Mouse (Mus musculus) kidney, embryonic 15.5 days (tissue): Measurements from ENCODE around the gene Fam120a. TPM values are rescaled to one million over a fixed set of nuclear protein-coding genes. Genes with fewer than 3 reads are reported as not detected.
A peak's percentile ranks its signal among the peaks of the same experiment; 100 is the strongest.

Source experiments
- ATAC-seq: fragments of 200-750 bp; cut with Nextera tagmentation; replicated peaks from 2 replicates; pipeline ENCODE4 v1.8.0; 2017; ENCODE audit warnings: moderate TSS enrichment; ENCODE audit not compliant: low FRiP score
- H3K27ac ChIP-seq: fragments of 300-500 bp; sonication (generic); 2 replicates; pipeline ENCODE4 v1.5.1; 2015; ENCODE audit warnings: mild to moderate bottlenecking, inconsistent platforms
- H3K27me3 ChIP-seq: fragments of 300-500 bp; sonication (generic); 2 replicates; pipeline ENCODE4 v1.6.1; 2015; ENCODE audit warnings: inconsistent platforms
- H3K36me3 ChIP-seq: fragments of 300-500 bp; sonication (generic); 2 replicates; pipeline ENCODE4 v1.6.1; 2015; ENCODE audit warnings: inconsistent platforms
- H3K4me1 ChIP-seq: fragments of 300-500 bp; sonication (generic); 2 replicates; pipeline ENCODE4 v1.6.1; 2015; ENCODE audit warnings: inconsistent platforms
- H3K4me2 ChIP-seq: fragments of 300-500 bp; sonication (generic); 2 replicates; pipeline ENCODE4 v1.6.1; 2015; ENCODE audit warnings: moderate library complexity, mild to moderate bottlenecking, inconsistent platforms
- H3K4me3 ChIP-seq: fragments of 300-500 bp; sonication (generic); replicated peaks from 2 replicates; pipeline ENCODE4 v1.5.1; 2015; ENCODE audit warnings: mild to moderate bottlenecking, inconsistent platforms
- H3K9ac ChIP-seq: fragments of 300-500 bp; sonication (generic); 2 replicates; pipeline ENCODE4 v1.6.1; 2015; ENCODE audit warnings: mild to moderate bottlenecking, inconsistent platforms
- H3K9me3 ChIP-seq: fragments of 300-500 bp; sonication (generic); replicated peaks from 2 replicates; pipeline ENCODE4 v1.6.1; 2016; ENCODE audit warnings: inconsistent platforms
- WGBS: fragments of 180-500 bp; shearing (Covaris S2); methylation state at CpG from one replicate; pipeline ENCODE4 v1.1.7; 2015; ENCODE audit warnings: mixed read lengths; 5-methylcytosine and 5-hydroxymethylcytosine counted together
- polyA plus RNA-seq: library from polyadenylated mRNA; unstranded; fragments of >200 nt; fragmentation: Nextera tagmentation; extraction: Ambion mirVana; gene quantifications from 2 replicates; pipeline ENCODE4 v1.2.1, GENCODE M21; 2015

Gene Fam120a
- polyA plus RNA-seq: 24.4 and 25.5 TPM in 2 replicates

DNA sequence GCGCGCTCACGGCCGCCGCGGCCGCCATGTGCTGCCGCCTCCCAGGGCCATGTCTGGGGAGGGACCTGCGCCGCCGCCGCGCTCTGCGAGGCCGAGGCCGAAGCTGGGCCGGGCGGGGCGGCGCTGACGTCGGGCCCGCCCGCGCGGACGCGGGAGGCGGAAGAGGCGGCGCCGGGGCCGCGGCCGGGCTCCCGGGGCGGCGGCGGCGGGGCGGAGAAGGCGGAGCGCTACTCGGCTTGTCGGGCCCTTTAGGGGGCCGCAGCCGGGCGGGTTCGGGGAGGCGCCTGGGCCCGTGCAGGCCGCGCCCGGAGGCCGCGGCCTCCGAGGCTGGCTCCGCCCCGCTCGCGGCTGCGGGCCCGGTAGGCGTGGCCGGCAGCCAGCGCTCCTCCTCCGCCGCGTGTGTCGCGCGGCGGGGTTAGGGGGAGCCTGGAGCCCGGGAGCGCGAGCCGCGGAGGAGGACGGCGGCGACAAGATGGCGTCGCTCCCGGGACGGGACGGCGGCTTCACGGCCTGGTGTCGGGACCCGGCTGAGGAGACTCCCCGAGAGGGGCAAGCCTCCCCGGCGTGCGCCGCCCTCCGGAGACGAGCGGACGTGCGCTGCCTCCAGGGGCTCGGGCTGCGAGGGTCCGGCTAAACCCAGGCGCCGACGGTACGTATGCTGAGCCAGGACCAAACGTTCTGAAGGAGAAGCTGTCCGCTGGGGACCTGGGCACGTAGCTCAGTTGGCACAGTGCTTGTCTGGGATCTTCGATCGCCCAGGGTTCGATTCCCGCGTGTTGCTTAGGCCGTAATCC is at the start of gene Fam120a:
Gene Fam120a (minus strand): TSS at position 62 of the 794 bp plus-strand sequence.
- peaks cover 61% of the 10 kb centered on the region for H3K4me1 ChIP-seq
- under 1% methylated on average over 91 of the region's 116 CpGs for WGBS
- H3K27ac ChIP-seq: peak within 1 kb of the TSS; percentile 99
- H3K9ac ChIP-seq: peak within 1 kb of the TSS; percentile 94
- H3K4me3 ChIP-seq: peak within 1 kb of the TSS; percentile 96
- no peaks in the 10 kb centered on the region for H3K9me3 ChIP-seq
- no peaks in the 10 kb centered on the region for H3K27me3 ChIP-seq
- peak within 1 kb of the TSS; percentile 91 for H3K4me2 ChIP-seq
- 0 out of 2 replicates have a peak, but pooled peaks cover 8% of the 10 kb centered on the region for H3K36me3 ChIP-seq
- peak; percentile 91 for ATAC-seq

- Histone ChIP-seq H3K27ac (no peak overlapping the region), H3K4me3 (no peak overlapping the region), H3K9ac (no peak overlapping the region), H3K4me2 (no peak overlapping the region), H3K4me1 (peaks cover 24% of the 10 kb centered on the region), H3K9me3 (0 out of 2 replicates have a peak, but pooled peaks cover 7% of the 10 kb centered on the region), H3K36me3 (no peaks in the 10 kb centered on the region), H3K27me3 (no peaks in the 10 kb centered on the region)
- 90% methylated on average over 1 of the region's 1 CpGs for WGBS
- no peak for ATAC-seq
Measured at GRCm38 (mm10) chr13:49017375-49017774, 49.6 kb upstream of the Fam120a start.

- Histone ChIP-seq H3K27me3 (no peaks in the 10 kb centered on the region), H3K36me3 (no peaks in the 10 kb centered on the region), H3K27ac (peak overlapping the region; percentile 88), H3K4me3 (peak overlapping the region; percentile 31), H3K4me2 (peak overlapping the region; percentile 60), H3K9me3 (0 out of 2 replicates have a peak, but pooled peaks cover 7% of the 10 kb centered on the region), H3K9ac (no peak overlapping the region), H3K4me1 (peaks cover 24% of the 10 kb centered on the region)
- 5% methylated on average over 16 of the region's 16 CpGs for WGBS
- peak; percentile 90 for ATAC-seq
Measured at GRCm38 (mm10) chr13:49016311-49016761, 48.5 kb upstream of the Fam120a start.

DNA sequence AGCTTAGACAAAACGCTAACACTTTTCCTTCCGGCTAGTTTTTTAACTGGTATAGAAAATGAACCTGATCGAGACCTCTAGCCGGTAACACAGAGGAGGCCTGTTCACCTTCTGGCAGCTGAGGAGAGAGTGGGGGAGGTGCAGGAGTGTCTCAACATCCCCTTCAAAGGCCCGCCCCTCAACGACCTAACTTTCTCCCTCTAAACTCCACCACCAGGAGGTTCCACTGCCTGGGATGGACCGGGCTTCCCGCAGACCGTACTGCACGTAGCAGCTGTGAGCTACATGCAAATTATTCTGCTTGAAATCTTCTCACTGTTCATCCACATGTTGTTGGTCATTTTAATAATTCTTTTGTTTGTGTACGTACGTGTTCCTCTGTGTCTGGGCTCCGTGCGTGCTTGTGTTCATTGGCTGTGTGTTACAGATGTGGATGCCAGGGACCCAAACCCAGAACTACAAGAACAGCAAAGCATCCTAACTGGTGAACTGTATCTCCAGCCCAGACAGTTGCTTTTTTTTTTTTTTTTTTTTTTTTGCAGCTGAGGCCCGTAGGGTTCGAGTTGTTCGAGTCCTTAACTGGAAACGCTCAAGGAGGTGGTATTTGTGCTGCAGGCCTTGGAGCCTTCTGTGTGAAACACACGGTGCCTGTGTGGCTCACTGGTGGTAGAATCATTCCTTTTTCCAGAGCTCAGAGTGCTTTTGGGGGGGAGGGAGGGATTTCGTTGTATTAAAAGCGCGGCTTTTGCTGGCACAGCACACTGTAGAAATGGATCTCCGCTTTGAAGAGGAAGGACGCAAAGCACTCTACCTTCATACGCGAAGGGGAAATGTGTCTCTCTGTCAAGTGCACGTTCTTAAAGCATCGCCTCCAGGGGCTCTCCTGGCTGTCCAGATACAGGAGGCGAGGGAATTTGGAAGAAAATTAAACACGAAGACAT is 47.8 kb upstream of the Fam120a start:
- H3K27me3 ChIP-seq: no peaks in the 10 kb centered on the region
- no peaks in the 10 kb centered on the region for H3K36me3 ChIP-seq
- peak; percentile 52; the same call in 1 of the 2 replicates for ATAC-seq
- H3K4me1 ChIP-seq: peaks cover 22% of the 10 kb centered on the region
- H3K4me3 ChIP-seq: peak overlapping the region; percentile 31
- H3K9me3 ChIP-seq: 0 out of 2 replicates have a peak, but pooled peaks cover 7% of the 10 kb centered on the region
- H3K4me2 ChIP-seq: peak overlapping the region; percentile 60
- no peak overlapping the region for H3K9ac ChIP-seq
- H3K27ac ChIP-seq: peak overlapping the region; percentile 88
- 4% methylated on average over 30 of the region's 30 CpGs for WGBS

- no peak overlapping the region for H3K9ac ChIP-seq
- H3K4me3 ChIP-seq: no peak overlapping the region
- peaks cover 17% of the 10 kb centered on the region for H3K4me1 ChIP-seq
- H3K4me2 ChIP-seq: no peak overlapping the region
- H3K36me3 ChIP-seq: no peaks in the 10 kb centered on the region
- H3K27me3 ChIP-seq: no peaks in the 10 kb centered on the region
- H3K9me3 ChIP-seq: 0 out of 2 replicates have a peak, but pooled peaks cover 7% of the 10 kb centered on the region
- no peak for ATAC-seq
- H3K27ac ChIP-seq: no peak overlapping the region
- 56% methylated on average over 5 of the region's 5 CpGs for WGBS
Measured at GRCm38 (mm10) chr13:49013206-49013794, 45.5 kb upstream of the Fam120a start.

DNA sequence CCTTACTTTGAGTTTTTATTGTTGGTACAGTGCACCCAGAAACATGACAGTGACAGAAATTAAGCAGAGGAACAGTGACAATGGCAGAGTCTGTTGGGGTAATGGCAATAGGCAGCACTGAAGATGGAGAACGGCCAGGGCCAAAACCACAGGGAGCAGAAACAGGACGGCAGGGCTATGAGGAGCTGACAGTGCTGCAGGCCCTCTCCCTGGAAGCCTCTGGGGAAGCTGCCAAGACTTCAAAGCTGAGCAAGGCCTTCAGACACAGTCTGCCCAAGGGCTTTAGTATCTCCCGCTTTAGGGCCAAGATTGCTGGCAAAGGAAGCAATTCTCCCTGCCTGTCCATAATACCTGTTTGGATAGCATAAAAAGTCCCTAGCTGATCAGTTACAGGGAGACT is 33.9 kb upstream of the Fam120a start:
- H3K4me2 ChIP-seq: no peak overlapping the region
- H3K36me3 ChIP-seq: no peaks in the 10 kb centered on the region
- H3K9me3 ChIP-seq: no peaks in the 10 kb centered on the region
- no peak for ATAC-seq
- H3K4me3 ChIP-seq: no peak overlapping the region
- no peaks in the 10 kb centered on the region for H3K4me1 ChIP-seq
- WGBS: 60% methylated on average over 3 of the region's 3 CpGs
- no peak overlapping the region for H3K27ac ChIP-seq
- H3K9ac ChIP-seq: no peak overlapping the region
- H3K27me3 ChIP-seq: no peaks in the 10 kb centered on the region

DNA sequence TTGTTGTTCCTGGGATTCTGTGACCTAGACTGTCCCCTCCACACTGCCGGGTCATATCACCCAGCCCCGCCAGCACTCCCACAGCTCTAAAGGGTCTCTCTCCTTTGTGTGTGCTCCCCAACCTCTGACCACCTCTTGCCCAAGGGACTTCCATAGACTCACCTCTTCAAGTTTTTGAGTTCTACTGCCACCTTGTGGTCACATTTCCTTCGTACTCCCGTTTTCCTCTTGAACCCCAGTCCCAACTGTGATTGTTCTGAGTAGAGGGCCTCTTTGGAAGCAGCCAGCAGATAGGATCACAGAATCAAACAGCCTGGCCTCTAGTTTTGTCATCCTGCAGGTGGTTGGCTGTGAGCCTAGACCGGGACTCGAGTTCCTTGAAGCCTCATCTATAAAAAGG is 30.8 kb upstream of the Fam120a start:
- no peak overlapping the region for H3K9ac ChIP-seq
- H3K27me3 ChIP-seq: no peaks in the 10 kb centered on the region
- H3K4me3 ChIP-seq: no peak overlapping the region
- WGBS: 10% methylated on average over 6 of the region's 6 CpGs
- no peak overlapping the region for H3K4me2 ChIP-seq
- peaks cover 7% of the 10 kb centered on the region for H3K4me1 ChIP-seq
- H3K36me3 ChIP-seq: no peaks in the 10 kb centered on the region
- no peak overlapping the region for H3K27ac ChIP-seq
- peak; percentile 69 for ATAC-seq
- no peaks in the 10 kb centered on the region for H3K9me3 ChIP-seq

DNA sequence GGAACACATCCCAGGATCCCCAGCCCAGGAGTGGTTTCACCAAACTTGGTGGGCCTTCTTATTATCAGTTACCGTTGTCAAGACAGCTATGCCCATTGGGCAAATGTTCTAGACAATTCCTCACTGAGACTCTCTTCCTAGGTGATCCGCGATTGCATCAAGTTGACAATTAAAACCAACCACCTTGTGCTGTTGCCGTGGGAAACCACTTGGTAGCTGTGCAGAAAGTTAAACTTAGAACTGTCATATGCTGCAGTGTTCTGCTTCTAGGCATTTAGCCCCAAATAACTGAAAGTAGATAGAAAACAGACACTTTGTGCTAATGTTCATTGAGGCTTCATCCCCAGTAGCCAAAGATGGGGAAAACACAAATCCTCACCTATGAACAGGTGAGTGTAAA is 28.9 kb upstream of the Fam120a start:
- Histone ChIP-seq H3K4me1 (peaks cover 7% of the 10 kb centered on the region), H3K9me3 (no peaks in the 10 kb centered on the region), H3K4me2 (no peak overlapping the region), H3K27ac (no peak overlapping the region), H3K4me3 (no peak overlapping the region), H3K36me3 (no peaks in the 10 kb centered on the region), H3K9ac (no peak overlapping the region), H3K27me3 (no peaks in the 10 kb centered on the region)
- 88% methylated on average over 4 of the region's 4 CpGs for WGBS
- no peak for ATAC-seq

DNA sequence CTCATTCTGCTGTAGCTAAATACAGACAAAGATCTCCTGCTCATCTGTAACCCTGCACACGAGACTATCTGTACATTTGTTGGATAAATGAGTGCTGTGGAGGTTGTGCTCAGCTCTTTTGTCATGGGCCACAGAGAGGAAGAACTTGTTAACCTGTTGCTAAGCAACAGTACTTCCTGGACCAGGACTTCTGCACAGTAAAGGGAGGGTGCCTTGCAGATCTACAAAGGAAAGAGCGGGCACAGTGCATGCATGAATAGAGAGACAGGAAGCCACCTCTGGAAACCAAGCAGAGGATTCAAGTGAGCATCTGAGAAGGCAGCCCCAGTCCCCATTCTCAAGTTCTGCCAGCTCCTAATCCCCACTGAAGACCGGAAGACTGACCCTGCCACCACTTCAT is 27.1 kb upstream of the Fam120a start:
- 38% methylated on average over 3 of the region's 3 CpGs for WGBS
- H3K9ac ChIP-seq: no peak overlapping the region
- H3K4me2 ChIP-seq: no peak overlapping the region
- no peaks in the 10 kb centered on the region for H3K9me3 ChIP-seq
- H3K27me3 ChIP-seq: no peaks in the 10 kb centered on the region
- H3K4me1 ChIP-seq: peaks cover 7% of the 10 kb centered on the region
- no peak overlapping the region for H3K4me3 ChIP-seq
- H3K36me3 ChIP-seq: no peaks in the 10 kb centered on the region
- H3K27ac ChIP-seq: 0 out of 2 replicates have a peak overlapping the region, but pooled peaks have one; percentile 1
- peak; percentile 70; the same call in 1 of the 2 replicates for ATAC-seq

- Histone ChIP-seq H3K27me3 (no peaks in the 10 kb centered on the region), H3K4me1 (peaks cover 7% of the 10 kb centered on the region), H3K4me2 (no peak overlapping the region), H3K36me3 (no peaks in the 10 kb centered on the region), H3K9me3 (no peaks in the 10 kb centered on the region), H3K9ac (no peak overlapping the region), H3K4me3 (no peak overlapping the region), H3K27ac (no peak overlapping the region)
- no peak for ATAC-seq
Measured at GRCm38 (mm10) chr13:48992914-48993313, 25.1 kb upstream of the Fam120a start.

- no peak overlapping the region for H3K9ac ChIP-seq
- ATAC-seq: no peak
- 93% methylated on average over 2 of the region's 2 CpGs for WGBS
Measured at GRCm38 (mm10) chr13:48990138-48990537, 22.3 kb upstream of the Fam120a start.

More at GRCm38 (mm10) chr13:48990138-48990537, 22.3 kb upstream of the Fam120a start:
- Histone ChIP-seq H3K27ac (no peak overlapping the region), H3K4me3 (no peak overlapping the region), H3K4me1 (peaks cover 4% of the 10 kb centered on the region), H3K4me2 (no peak overlapping the region), H3K27me3 (no peaks in the 10 kb centered on the region), H3K9me3 (no peaks in the 10 kb centered on the region), H3K36me3 (no peaks in the 10 kb centered on the region)
